Mouse (Mus musculus) stomach, embryonic 14.5 days (tissue): Measurements from ENCODE around the gene Sez6l. TPM values are rescaled to one million over a fixed set of nuclear protein-coding genes. Genes with fewer than 3 reads are reported as not detected.

Experiments
- ATAC-seq: fragments of 200-750 bp; cut with Nextera tagmentation; 2 replicates; pipeline ENCODE4 v1.8.0; 2017; ENCODE audit warnings: low read depth, moderate TSS enrichment; ENCODE audit not compliant: insufficient number of reproducible peaks, insufficient read depth, low FRiP score
- H3K27ac ChIP-seq: fragments of 300-500 bp; sonication (generic); 2 replicates; pipeline ENCODE4 v1.5.1; 2014; ENCODE audit warnings: mild to moderate bottlenecking, low read length, moderate library complexity, mixed read lengths
- H3K27me3 ChIP-seq: fragments of 300-500 bp; sonication (generic); 2 replicates; pipeline ENCODE4 v1.6.1; 2014; ENCODE audit warnings: low read length, control low read depth, mixed read lengths; ENCODE audit not compliant: control insufficient read depth, insufficient read depth
- H3K36me3 ChIP-seq: fragments of 300-500 bp; sonication (generic); 2 replicates; pipeline ENCODE4 v1.6.1; 2014; ENCODE audit warnings: mild to moderate bottlenecking, control low read depth, low read length, moderate library complexity, mixed read lengths; ENCODE audit not compliant: control insufficient read depth, insufficient read depth
- H3K4me1 ChIP-seq: fragments of 300-500 bp; sonication (generic); 2 replicates; pipeline ENCODE4 v1.6.1; 2014; ENCODE audit warnings: low read length, control low read depth, mixed read lengths; ENCODE audit not compliant: control insufficient read depth, insufficient read depth
- H3K4me2 ChIP-seq: fragments of 300-500 bp; sonication (generic); replicated peaks from 2 replicates; pipeline ENCODE4 v1.6.1; 2014; ENCODE audit warnings: low read depth, low read length, control low read depth
- H3K4me3 ChIP-seq: fragments of 300-500 bp; sonication (generic); 2 replicates; pipeline ENCODE4 v1.5.1; 2014; ENCODE audit warnings: low read depth, low read length, control low read depth
- H3K9ac ChIP-seq: fragments of 300-500 bp; sonication (generic); replicated peaks from 2 replicates; pipeline ENCODE4 v1.6.1; 2014; ENCODE audit warnings: low read depth, mild to moderate bottlenecking, control low read depth, low read length, moderate library complexity, mixed read lengths
- H3K9me3 ChIP-seq: fragments of 300-500 bp; sonication (generic); 2 replicates; pipeline ENCODE4 v1.6.1; 2016; ENCODE audit warnings: low read depth, low read length, control low read depth; ENCODE audit not compliant: control insufficient read depth
- WGBS: fragments of 180-500 bp; shearing (Covaris S2); extraction: QIAGEN DNeasy Blood & Tissue Kit; methylation state at CpG from one replicate; pipeline ENCODE4 v1.1.7; 2014; 5-methylcytosine and 5-hydroxymethylcytosine counted together
- polyA plus RNA-seq: library from polyadenylated mRNA; unstranded; fragments of >200 nt; fragmentation: Nextera tagmentation; extraction: Ambion mirVana; gene quantifications from 2 replicates; pipeline ENCODE4 v1.2.1, GENCODE M21; 2014

Gene Sez6l
- polyA plus RNA-seq, 1 experiment from 2014 or later = 2.3 TPM

DNA sequence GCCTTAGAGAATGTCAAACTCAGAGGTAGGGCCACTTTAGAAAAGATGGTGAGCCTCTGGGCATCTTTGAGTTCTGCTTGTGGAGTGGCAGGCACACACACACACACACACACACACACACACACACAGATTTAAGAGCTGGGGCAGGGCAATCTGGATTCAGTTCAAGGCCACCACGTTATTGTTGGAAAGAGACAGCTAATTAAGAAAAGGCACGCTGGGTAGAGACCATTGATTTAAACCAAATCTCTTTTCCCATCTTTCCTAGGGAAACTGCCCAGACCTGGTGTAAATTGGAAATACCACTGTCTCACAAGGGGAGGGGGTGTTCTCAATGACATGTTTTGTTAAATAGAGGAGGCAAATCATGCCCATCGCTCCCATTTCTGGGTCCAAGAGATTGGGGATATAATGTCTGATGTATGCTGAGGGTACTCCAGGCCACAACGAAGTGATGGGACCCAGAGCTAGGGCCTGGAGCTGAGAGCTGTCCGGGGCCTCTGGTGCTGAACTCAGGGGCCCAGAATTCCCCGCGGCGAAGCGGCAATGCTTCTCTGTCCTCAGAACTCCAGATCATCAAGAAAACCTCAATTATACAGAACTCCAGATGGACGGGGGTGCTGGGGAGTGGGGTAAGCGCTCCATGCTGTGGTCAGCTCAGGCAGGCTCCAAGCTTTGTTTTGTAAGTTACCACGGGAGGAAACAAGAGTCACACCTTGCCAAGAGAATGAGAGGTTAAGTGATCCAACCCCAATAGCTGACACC, 1.7 kb downstream of the Sez6l start:
- H3K4me3 ChIP-seq = no peak overlapping the region
- H3K9ac ChIP-seq = no peak overlapping the region
- H3K27me3 ChIP-seq = peaks cover 27% of the 10 kb centered on the region
- H3K36me3 ChIP-seq = no peaks in the 10 kb centered on the region
- H3K4me2 ChIP-seq = no peak overlapping the region
- H3K27ac ChIP-seq = no peak overlapping the region
- ATAC-seq = no peak
- peaks cover 4% of the 10 kb centered on the region; the same call in 1 of the 2 replicates for H3K4me1 ChIP-seq
- no peaks in the 10 kb centered on the region for H3K9me3 ChIP-seq
- WGBS = 7% methylated on average over 12 of the region's 12 CpGs

DNA sequence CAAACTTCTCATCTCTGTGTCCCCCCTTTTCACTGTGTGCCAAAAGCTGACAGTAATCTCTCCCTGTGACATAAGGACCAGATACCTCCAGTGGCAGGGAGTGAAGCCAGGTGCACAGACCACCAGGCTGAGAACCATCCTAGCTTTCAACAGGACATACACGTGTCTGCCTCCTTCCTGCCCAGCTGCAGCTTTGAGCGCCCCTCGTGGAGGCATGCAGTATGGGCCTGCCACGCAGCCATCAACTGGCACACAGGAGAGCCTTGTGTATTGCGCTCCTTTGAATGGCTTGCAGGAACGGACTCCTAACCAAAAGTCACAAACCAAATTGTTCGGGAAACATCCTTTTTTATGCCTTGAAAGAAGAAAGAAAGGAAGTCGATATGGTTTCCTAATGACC, 3.1 kb downstream of the Sez6l start:
- ATAC-seq = no peak
- Histone ChIP-seq H3K27ac (no peak overlapping the region), H3K4me3 (no peak overlapping the region), H3K4me2 (no peak overlapping the region), H3K4me1 (peaks cover 4% of the 10 kb centered on the region; the same call in 1 of the 2 replicates), H3K36me3 (no peaks in the 10 kb centered on the region), H3K9me3 (no peaks in the 10 kb centered on the region), H3K9ac (no peak overlapping the region), H3K27me3 (peaks cover 27% of the 10 kb centered on the region)
- WGBS = 10% methylated on average over 8 of the region's 8 CpGs

DNA sequence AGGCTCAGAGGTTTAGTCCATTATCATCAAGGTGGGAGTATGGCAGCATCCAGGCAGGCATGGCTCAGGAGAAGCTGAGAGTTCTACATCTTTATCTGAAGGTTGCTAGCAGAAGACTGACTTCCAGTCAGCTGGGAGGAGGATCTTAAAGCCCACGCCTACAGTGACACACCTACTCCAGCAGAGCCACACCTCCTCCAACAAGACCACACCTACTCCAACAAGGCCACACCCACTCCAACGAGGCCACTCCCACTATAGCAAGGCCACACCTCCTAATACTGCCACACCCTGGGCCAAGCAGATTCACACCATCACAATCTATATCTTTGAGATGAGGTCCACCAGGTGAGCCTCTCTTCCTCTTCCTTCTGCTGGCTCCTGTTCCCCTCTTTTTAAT, 4.8 kb downstream of the Sez6l start:
- ATAC-seq = no peak
- Histone ChIP-seq H3K27me3 (peaks cover 17% of the 10 kb centered on the region), H3K4me1 (peaks cover 4% of the 10 kb centered on the region; the same call in 1 of the 2 replicates), H3K36me3 (no peaks in the 10 kb centered on the region), H3K9ac (no peak overlapping the region), H3K4me2 (no peak overlapping the region), H3K4me3 (no peak overlapping the region), H3K9me3 (no peaks in the 10 kb centered on the region), H3K27ac (no peak overlapping the region)
- WGBS = 45% methylated on average over 2 of the region's 2 CpGs

DNA sequence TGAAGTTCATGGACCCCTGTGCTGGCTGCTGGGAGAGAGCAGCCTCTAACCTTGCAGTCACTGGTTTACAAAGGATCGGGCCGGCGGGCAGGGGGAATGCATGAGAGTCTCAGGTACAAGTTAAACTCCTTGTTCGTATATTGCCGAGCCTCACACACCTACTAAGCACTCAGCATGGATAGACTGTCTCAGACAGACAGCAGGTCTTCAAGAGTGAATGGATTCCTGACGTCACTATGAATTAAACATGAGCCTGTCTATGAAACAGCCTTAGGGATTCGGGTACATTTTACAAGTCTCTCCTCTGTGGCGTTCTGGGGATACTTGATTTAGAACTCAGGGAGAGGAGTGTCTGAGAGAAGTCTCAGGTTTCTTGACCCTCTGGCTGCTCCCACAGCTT, 11.5 kb downstream of the Sez6l start:
- H3K9ac ChIP-seq = no peak overlapping the region
- no peaks in the 10 kb centered on the region for H3K36me3 ChIP-seq
- no peak overlapping the region for H3K4me2 ChIP-seq
- H3K27ac ChIP-seq = no peak overlapping the region
- WGBS = 61% methylated on average over 8 of the region's 8 CpGs
- no peaks in the 10 kb centered on the region for H3K4me1 ChIP-seq
- H3K4me3 ChIP-seq = no peak overlapping the region
- no peak for ATAC-seq
- H3K9me3 ChIP-seq = no peaks in the 10 kb centered on the region
- no peaks in the 10 kb centered on the region for H3K27me3 ChIP-seq

DNA sequence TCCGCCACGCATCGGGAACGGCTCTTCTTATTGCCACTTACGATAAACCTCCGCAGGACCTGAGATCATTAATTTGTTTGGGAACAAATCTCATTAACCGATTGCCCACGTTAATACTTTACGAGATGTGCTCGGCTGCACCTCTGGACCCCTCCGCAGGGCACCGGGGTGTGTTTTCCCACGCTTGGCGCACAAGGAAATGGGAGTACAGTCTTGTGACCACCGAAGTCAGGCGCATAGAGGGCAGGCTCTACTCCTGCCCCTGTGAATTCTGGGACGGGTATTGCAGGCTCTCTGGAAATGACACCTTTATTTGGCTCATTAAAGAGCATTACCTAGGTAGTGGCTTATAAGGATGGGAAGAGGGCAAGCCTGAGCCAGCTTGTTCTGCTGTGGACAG, 11.9 kb downstream of the Sez6l start:
- no peak overlapping the region for H3K4me3 ChIP-seq
- WGBS = 92% methylated on average over 17 of the region's 17 CpGs
- no peaks in the 10 kb centered on the region for H3K36me3 ChIP-seq
- no peak overlapping the region for H3K9ac ChIP-seq
- H3K27ac ChIP-seq = no peak overlapping the region
- no peak for ATAC-seq
- H3K4me2 ChIP-seq = no peak overlapping the region
- H3K9me3 ChIP-seq = no peaks in the 10 kb centered on the region
- H3K4me1 ChIP-seq = no peaks in the 10 kb centered on the region
- H3K27me3 ChIP-seq = no peaks in the 10 kb centered on the region

DNA sequence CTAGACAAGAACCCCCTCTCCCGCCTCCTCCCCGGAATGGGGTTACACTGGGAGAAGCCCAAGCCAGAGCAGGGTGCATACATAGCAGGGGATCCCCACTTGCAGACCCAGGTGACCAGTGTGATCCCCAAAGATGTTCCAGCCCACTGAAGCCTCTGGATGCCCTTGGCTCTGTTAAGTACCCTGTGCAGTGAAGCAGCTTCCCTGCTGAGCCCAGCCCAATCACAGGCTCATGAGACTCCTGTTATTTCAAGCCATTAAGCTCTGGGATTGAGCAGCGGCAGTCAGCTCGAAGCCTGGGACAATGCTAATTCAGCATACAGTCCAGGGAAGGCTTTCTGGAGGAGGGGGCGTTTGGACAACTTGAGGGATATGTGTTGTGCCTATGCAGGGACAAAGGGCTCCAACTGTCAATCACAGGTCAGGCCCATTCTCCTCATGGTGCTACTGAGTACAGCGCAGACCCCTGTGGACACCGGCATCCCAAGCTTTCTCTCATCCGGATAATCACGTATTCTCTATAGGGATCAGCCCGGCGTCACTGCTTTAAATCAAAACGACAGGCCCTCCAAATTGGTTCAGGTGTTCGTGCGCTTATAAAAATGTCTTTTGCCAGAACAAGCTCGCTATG, 16.0 kb downstream of the Sez6l start:
- Histone ChIP-seq H3K9ac (no peak overlapping the region), H3K4me2 (no peak overlapping the region), H3K9me3 (no peaks in the 10 kb centered on the region), H3K4me3 (no peak overlapping the region), H3K36me3 (no peaks in the 10 kb centered on the region), H3K4me1 (no peaks in the 10 kb centered on the region), H3K27ac (no peak overlapping the region), H3K27me3 (no peaks in the 10 kb centered on the region)
- ATAC-seq = no peak
- WGBS = 65% methylated on average over 15 of the region's 15 CpGs

GRCm38 (mm10) chr5:112560139-112560538, 16.8 kb downstream of the Sez6l start:
- Histone ChIP-seq H3K4me1 (no peaks in the 10 kb centered on the region), H3K9ac (no peak overlapping the region), H3K4me3 (no peak overlapping the region), H3K27ac (no peak overlapping the region), H3K9me3 (no peaks in the 10 kb centered on the region), H3K27me3 (no peaks in the 10 kb centered on the region), H3K36me3 (no peaks in the 10 kb centered on the region), H3K4me2 (no peak overlapping the region)
- 66% methylated on average over 16 of the region's 16 CpGs for WGBS
- no peak for ATAC-seq

DNA sequence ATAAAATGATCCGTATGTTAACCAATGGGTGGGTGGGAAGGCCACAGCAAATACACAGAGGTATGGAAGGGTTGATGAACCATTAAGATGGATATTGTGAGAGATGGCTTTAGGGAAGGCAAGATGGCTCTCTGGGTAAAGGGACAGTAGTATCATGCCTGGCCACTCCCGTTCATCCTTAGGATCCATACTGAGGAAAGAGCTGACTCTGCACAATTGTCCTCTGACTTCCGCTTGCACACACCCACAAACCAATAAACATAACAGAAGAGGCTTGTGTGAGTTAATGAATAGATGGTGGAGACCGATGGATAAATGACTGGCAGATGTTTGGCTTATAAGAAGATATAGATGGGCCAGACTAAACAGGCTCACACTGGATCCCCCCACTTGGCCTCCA, 19.6 kb downstream of the Sez6l start:
- no peaks in the 10 kb centered on the region for H3K9me3 ChIP-seq
- no peak overlapping the region for H3K4me3 ChIP-seq
- H3K27me3 ChIP-seq = no peaks in the 10 kb centered on the region
- H3K9ac ChIP-seq = no peak overlapping the region
- H3K36me3 ChIP-seq = no peaks in the 10 kb centered on the region
- H3K27ac ChIP-seq = no peak overlapping the region
- no peaks in the 10 kb centered on the region for H3K4me1 ChIP-seq
- ATAC-seq = no peak
- 67% methylated on average over 4 of the region's 4 CpGs for WGBS
- no peak overlapping the region for H3K4me2 ChIP-seq
